Mouse (Mus musculus) liver, adult 2 months (tissue): ENCODE data around the gene Adgrf1. TPM values are rescaled to one million over a fixed set of nuclear protein-coding genes. Genes with fewer than 3 reads are reported as not detected.

Experiments
- DNase-seq: peaks from one replicate; pipeline ENCODE4 v3.0.0-alpha.2; 2011; ENCODE audit warnings: low read depth, low spot score; ENCODE audit errors: extremely low read depth
- H3K27ac ChIP-seq: fragments of 200-500 bp; replicated peaks from 2 replicates; pipeline ENCODE4 v1.5.1; 2012; ENCODE audit warnings: low read depth, mild to moderate bottlenecking, control low read depth, inconsistent platforms, low read length; ENCODE audit not compliant: insufficient read depth
- H3K27me3 ChIP-seq: fragments of 200-500 bp; 2 replicates; pipeline ENCODE4 v1.6.1; 2012; ENCODE audit warnings: mild to moderate bottlenecking, moderate library complexity, low read length, inconsistent platforms; ENCODE audit not compliant: control insufficient read depth, insufficient read depth
- H3K36me3 ChIP-seq: fragments of 200-500 bp; 2 replicates; pipeline ENCODE4 v1.6.1; 2012; ENCODE audit warnings: low read length, inconsistent platforms; ENCODE audit not compliant: control insufficient read depth, insufficient read depth
- H3K4me1 ChIP-seq: fragments of 200-500 bp; 2 replicates; pipeline ENCODE4 v1.6.1; 2011; ENCODE audit warnings: low read length; ENCODE audit not compliant: control insufficient read depth, insufficient read depth
- H3K4me3 ChIP-seq: fragments of 200-500 bp; 2 replicates; pipeline ENCODE4 v1.5.1; 2011; ENCODE audit warnings: low read depth, mild to moderate bottlenecking, control low read depth, low read length, moderate library complexity; ENCODE audit not compliant: insufficient read depth
- H3K79me2 ChIP-seq: fragments of 200-500 bp; 2 replicates; pipeline ENCODE4 v1.6.1; 2012; ENCODE audit warnings: inconsistent platforms, mild to moderate bottlenecking, low read length, moderate library complexity; ENCODE audit not compliant: control insufficient read depth, insufficient read depth
- H3K9ac ChIP-seq: fragments of 200-500 bp; 2 replicates; pipeline ENCODE4 v1.6.1; 2012; ENCODE audit warnings: low read depth, mild to moderate bottlenecking, control low read depth, inconsistent platforms, low read length
- CTCF ChIP-seq: fragments of 200-500 bp; IDR thresholded peaks from 2 replicates; pipeline ENCODE4 v1.5.1; 2011; ENCODE audit warnings: low read depth, low read length, control low read depth
- POLR2A ChIP-seq: fragments of 200-500 bp; IDR thresholded peaks from 2 replicates; pipeline ENCODE4 v1.6.1; 2011; ENCODE audit warnings: low read length, control low read depth; ENCODE audit not compliant: insufficient read depth; ENCODE audit errors: extremely low read depth
- WGBS: fragments of 180-500 bp; shearing (Covaris S2); methylation state at CpG from one replicate; pipeline ENCODE4 v1.1.7; 2018; 5-methylcytosine and 5-hydroxymethylcytosine counted together
- polyA plus RNA-seq: library from polyadenylated mRNA; depleted of rRNA; stranded (reverse); fragments of >200 nt; gene quantifications from 2 replicates; pipeline ENCODE4 v1.2.3, GENCODE M21; 2012
- total RNA-seq: library from RNA; depleted of rRNA; stranded (reverse); fragments of >200 nt; gene quantifications from 2 replicates; pipeline ENCODE4 v1.2.3, GENCODE M21; 2014

Adgrf1 gene
- total and polyA plus RNA-seq, 2 experiments: 6.2 to 7.2 TPM

DNA sequence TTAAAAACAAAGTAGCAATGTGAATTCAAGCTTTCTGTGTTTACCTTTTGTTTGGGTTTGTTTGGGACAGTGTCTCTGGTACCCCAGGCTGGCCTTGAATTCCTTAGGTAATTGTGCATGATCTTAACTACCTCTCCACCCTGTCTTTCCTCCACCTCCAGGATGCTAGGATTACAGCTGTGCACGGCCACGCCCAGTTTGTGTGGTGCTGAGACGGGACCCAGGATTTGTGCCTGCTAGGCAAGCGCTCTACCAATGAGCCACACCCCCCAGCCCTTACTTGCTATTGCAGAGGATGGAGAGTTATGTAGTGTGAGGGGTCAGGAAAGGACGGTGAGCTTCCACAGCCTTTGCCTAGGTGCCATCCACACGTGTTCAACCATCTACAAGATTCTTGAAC is 31.1 kb upstream of the Adgrf1 start:
- WGBS: 87% methylated on average over 6 of the region's 6 CpGs

DNA sequence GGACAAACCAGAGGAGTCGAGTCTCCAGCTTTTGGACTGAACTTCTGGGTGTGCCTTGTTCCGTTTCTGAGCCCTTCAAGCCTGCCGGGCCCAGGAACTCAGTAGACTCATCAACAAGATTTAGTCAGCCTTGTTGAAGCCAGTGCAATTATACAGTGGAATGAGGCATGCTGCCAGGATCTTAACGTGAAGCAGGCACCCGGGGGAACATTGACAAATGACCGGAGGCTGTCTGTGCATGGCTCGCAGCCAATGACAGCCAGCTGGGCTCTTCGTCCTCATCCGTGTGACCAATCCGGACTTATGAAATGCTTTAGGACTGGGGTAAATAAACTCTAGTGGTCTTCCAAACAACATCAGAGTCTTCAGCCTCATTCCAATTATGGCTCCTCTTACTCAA is 29.0 kb upstream of the Adgrf1 start:
- Histone ChIP-seq H3K27me3 (no peaks in the 10 kb centered on the region), H3K79me2 (no peaks in the 10 kb centered on the region), H3K27ac (no peak overlapping the region), H3K4me1 (no peaks in the 10 kb centered on the region), H3K36me3 (no peaks in the 10 kb centered on the region), H3K9ac (no peak overlapping the region), H3K4me3 (no peak overlapping the region)
- WGBS: 17% methylated on average over 10 of the region's 10 CpGs
- DNase-seq: peak; percentile 48
- TF ChIP-seq CTCF (no peak), POLR2A (no peak)

More for the DNA sequence above, 31.1 kb upstream of the Adgrf1 start:
- Histone ChIP-seq H3K27ac (no peak overlapping the region), H3K27me3 (no peaks in the 10 kb centered on the region), H3K9ac (no peak overlapping the region), H3K4me1 (no peaks in the 10 kb centered on the region), H3K79me2 (no peaks in the 10 kb centered on the region), H3K36me3 (no peaks in the 10 kb centered on the region), H3K4me3 (no peak overlapping the region)
- no peak for DNase-seq
- TF ChIP-seq CTCF (no peak), POLR2A (no peak)

DNA sequence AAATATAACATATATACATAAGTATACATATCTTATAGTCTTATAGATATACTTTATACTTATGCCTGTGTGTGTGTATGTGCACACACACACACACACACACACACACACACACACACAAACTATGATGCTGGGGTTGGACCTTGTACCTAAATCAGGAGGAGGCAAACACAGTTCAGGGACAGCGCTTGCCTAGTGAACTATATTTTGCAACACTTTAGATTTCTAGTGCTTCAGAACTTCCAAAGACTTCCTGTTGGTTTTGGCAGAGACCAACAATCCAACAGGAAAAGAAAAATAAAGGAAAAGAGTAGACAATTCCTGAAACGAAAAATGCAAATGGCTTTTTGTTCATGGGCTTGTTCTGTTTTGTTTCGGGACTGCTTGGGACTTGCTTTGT is 27.5 kb upstream of the Adgrf1 start:
- Histone ChIP-seq H3K9ac (no peak overlapping the region), H3K4me1 (no peaks in the 10 kb centered on the region), H3K36me3 (no peaks in the 10 kb centered on the region), H3K79me2 (no peaks in the 10 kb centered on the region), H3K27ac (no peak overlapping the region), H3K4me3 (no peak overlapping the region), H3K27me3 (no peaks in the 10 kb centered on the region)
- peak; percentile 52 for DNase-seq
- WGBS: 29% methylated on average over 3 of the region's 3 CpGs
- TF ChIP-seq POLR2A (no peak), CTCF (no peak)

DNA sequence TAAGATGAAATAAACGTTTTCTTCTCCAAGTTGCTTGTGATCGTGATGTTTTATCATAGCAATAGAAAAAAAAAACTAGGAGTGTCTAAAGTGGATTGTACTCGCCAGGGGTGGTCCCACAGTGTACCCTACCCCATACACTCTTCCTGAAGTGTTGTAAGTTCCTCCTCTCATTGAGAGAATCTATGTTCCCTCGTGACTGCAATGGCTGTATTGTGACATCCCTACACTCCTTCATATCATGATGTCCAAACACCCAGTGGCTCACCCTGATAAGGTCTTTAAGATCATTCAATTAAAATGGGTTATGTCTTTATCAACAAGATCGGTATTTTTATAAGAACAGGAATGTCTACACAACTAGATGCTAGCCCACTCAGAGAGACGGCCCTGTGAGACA is 24.8 kb upstream of the Adgrf1 start:
- DNase-seq: no peak
- H3K27me3 ChIP-seq: no peaks in the 10 kb centered on the region
- WGBS: 87% methylated on average over 6 of the region's 6 CpGs
- no peak overlapping the region for H3K9ac ChIP-seq
- H3K79me2 ChIP-seq: no peaks in the 10 kb centered on the region
- H3K4me3 ChIP-seq: no peak overlapping the region
- no peaks in the 10 kb centered on the region for H3K4me1 ChIP-seq
- TF ChIP-seq POLR2A: no peak
- no peak for TF ChIP-seq CTCF
- H3K36me3 ChIP-seq: no peaks in the 10 kb centered on the region
- H3K27ac ChIP-seq: no peak overlapping the region

DNA sequence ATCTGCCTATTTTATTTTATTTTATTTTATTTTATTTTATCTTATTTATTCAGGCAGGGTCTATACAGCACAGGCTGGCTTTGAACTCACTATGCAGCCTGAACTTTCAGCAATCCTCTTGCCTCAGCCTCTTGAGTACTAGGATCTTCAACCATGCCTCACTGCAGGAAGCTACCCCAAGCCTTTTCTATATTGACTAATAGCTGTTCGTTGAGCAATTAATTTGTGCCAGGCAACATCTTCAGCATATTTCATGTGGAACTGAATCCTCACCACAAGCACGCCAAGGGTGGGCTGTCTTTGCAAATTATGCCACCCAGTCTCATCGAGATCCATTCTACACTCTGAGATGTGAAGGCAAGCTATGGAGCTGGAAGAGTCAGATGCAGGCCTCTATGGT is 22.9 kb upstream of the Adgrf1 start:
- 90% methylated on average over 3 of the region's 3 CpGs for WGBS
- Histone ChIP-seq H3K27ac (no peak overlapping the region), H3K36me3 (no peaks in the 10 kb centered on the region), H3K4me1 (no peaks in the 10 kb centered on the region), H3K4me3 (no peak overlapping the region), H3K27me3 (no peaks in the 10 kb centered on the region), H3K79me2 (no peaks in the 10 kb centered on the region), H3K9ac (no peak overlapping the region)
- TF ChIP-seq CTCF: no peak
- TF ChIP-seq POLR2A: no peak
- no peak for DNase-seq

DNA sequence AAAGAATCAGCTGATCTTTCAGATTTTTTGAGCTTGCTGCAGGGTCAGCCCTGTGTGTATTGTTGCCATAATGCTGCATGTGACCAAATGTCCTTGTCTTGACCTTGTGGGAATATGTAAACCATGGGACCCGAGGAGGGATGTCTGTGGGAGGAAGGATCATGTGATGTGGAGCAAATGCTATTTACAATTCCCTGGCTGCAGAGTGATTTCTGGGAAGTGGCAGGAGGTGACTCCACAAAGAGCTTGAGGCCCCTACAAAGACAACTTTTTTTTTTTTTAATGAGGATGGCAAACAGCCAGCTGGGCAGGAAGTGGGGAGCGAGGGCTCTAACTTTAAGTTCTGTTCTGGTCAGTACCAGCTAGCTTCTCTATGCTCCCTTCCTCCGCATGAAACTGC is 20.5 kb upstream of the Adgrf1 start:
- 42% methylated on average over 3 of the region's 3 CpGs for WGBS
- TF ChIP-seq POLR2A (no peak), CTCF (no peak)
- Histone ChIP-seq H3K36me3 (no peaks in the 10 kb centered on the region), H3K4me3 (no peak overlapping the region), H3K4me1 (no peaks in the 10 kb centered on the region), H3K79me2 (no peaks in the 10 kb centered on the region), H3K27me3 (no peaks in the 10 kb centered on the region), H3K9ac (no peak overlapping the region), H3K27ac (no peak overlapping the region)
- peak; percentile 38 for DNase-seq
